Mouse (Mus musculus) erythroblast, embryonic 14.5 days (primary cell): ENCODE results near the gene 4930518I15Rik. TPM values are rescaled to one million over a fixed set of nuclear protein-coding genes. Genes with fewer than 3 reads are reported as not detected.
"Not testable (repeated sequence)": the region's sequence is repeated elsewhere in the genome, so short reads cannot be mapped to it uniquely, and the experiment has no call there.

Experiments used
- H3K27me3 ChIP-seq: 2 replicates; pipeline ENCODE4 v1.6.1; 2012; ENCODE audit warnings: inconsistent platforms; ENCODE audit not compliant: control insufficient read depth
- H3K36me3 ChIP-seq: 2 replicates; pipeline ENCODE4 v1.6.1; 2012; ENCODE audit warnings: mild to moderate bottlenecking, inconsistent platforms; ENCODE audit not compliant: control insufficient read depth
- H3K4me1 ChIP-seq: 2 replicates; pipeline ENCODE4 v1.6.1; 2012; ENCODE audit warnings: inconsistent platforms; ENCODE audit not compliant: control insufficient read depth
- H3K4me3 ChIP-seq: replicated peaks from 2 replicates; pipeline ENCODE3; 2012; ENCODE audit warnings: moderate library complexity, mild to moderate bottlenecking, inconsistent platforms
- H3K9me3 ChIP-seq: 2 replicates; pipeline ENCODE4 v1.6.1; 2012; ENCODE audit warnings: low read length, inconsistent platforms, mixed read lengths; ENCODE audit not compliant: control insufficient read depth
- GATA1 ChIP-seq: IDR thresholded peaks from 2 replicates; pipeline ENCODE4 v1.6.1; 2012; ENCODE audit warnings: low read length, inconsistent platforms, mixed read lengths
- TAL1 ChIP-seq: IDR thresholded peaks from 3 replicates; pipeline ENCODE4 v1.6.1; 2012; ENCODE audit warnings: low read length, inconsistent platforms, mixed read lengths
- polyA plus RNA-seq: library from polyadenylated mRNA; stranded (reverse); fragments of >175 nt; gene quantifications from 2 replicates; pipeline ENCODE4 v1.2.3, GENCODE M21; 2012

4930518I15Rik gene
- polyA plus RNA-seq, result 0.04 TPM in 1 of 2 replicates, not detected in the other

- no peaks in the 10 kb centered on the region for H3K9me3 ChIP-seq
- peaks cover 30% of the 10 kb centered on the region for H3K36me3 ChIP-seq
- H3K4me3 ChIP-seq, result no peak within 1 kb of the TSS
- TF ChIP-seq TAL1 (no peak), GATA1 (no peak)
- no peaks in the 10 kb centered on the region for H3K27me3 ChIP-seq
- peaks cover 13% of the 10 kb centered on the region for H3K4me1 ChIP-seq
These were observed at the start of gene 4930518I15Rik for GRCm38 (mm10) chr2:156857835-156858234. Gene 4930518I15Rik, minus strand, starts transcription at chr2:156857946.

- H3K9me3 ChIP-seq, H3K27me3 ChIP-seq, H3K4me1 ChIP-seq, H3K4me3 ChIP-seq, H3K36me3 ChIP-seq: not testable (repeated sequence)
These were observed 48.2 kb upstream of the 4930518I15Rik start for GRCm38 (mm10) chr2:156905931-156906330.

- Histone ChIP-seq H3K9me3 (no peaks in the 10 kb centered on the region), H3K4me1 (peaks cover 2% of the 10 kb centered on the region; the same call in 1 of the 2 replicates), H3K36me3 (no peaks in the 10 kb centered on the region), H3K27me3 (no peaks in the 10 kb centered on the region), H3K4me3 (no peak overlapping the region)
- TF ChIP-seq TAL1 (no peak), GATA1 (no peak)
These were observed 47.4 kb upstream of the 4930518I15Rik start for GRCm38 (mm10) chr2:156904976-156905717.

GRCm38 (mm10) chr2:156903367-156903766, 45.6 kb upstream of the 4930518I15Rik start:
- H3K4me1 ChIP-seq, result peaks cover 15% of the 10 kb centered on the region
- H3K4me3 ChIP-seq, result no peak overlapping the region
- TF ChIP-seq GATA1, result no peak
- no peak for TF ChIP-seq TAL1
- H3K36me3 ChIP-seq, result no peaks in the 10 kb centered on the region
- H3K9me3 ChIP-seq, result no peaks in the 10 kb centered on the region
- H3K27me3 ChIP-seq, result no peaks in the 10 kb centered on the region

- not testable (repeated sequence) for H3K9me3 ChIP-seq, H3K36me3 ChIP-seq, H3K4me3 ChIP-seq, H3K27me3 ChIP-seq
- peaks cover 24% of the 10 kb centered on the region for H3K4me1 ChIP-seq
These were observed 44.7 kb upstream of the 4930518I15Rik start for GRCm38 (mm10) chr2:156902411-156902810.

GRCm38 (mm10) chr2:156901883-156902282, 44.1 kb upstream of the 4930518I15Rik start:
- TF ChIP-seq TAL1 (no peak), GATA1 (no peak)
- Histone ChIP-seq H3K36me3 (no peaks in the 10 kb centered on the region), H3K27me3 (peaks cover 2% of the 10 kb centered on the region; the same call in 1 of the 2 replicates), H3K4me3 (no peak overlapping the region), H3K9me3 (no peaks in the 10 kb centered on the region), H3K4me1 (peaks cover 27% of the 10 kb centered on the region)

GRCm38 (mm10) chr2:156901344-156901743, 43.6 kb upstream of the 4930518I15Rik start:
- H3K27me3 ChIP-seq, result peaks cover 2% of the 10 kb centered on the region; the same call in 1 of the 2 replicates
- no peaks in the 10 kb centered on the region for H3K36me3 ChIP-seq
- TF ChIP-seq TAL1 (no peak), GATA1 (no peak)
- H3K9me3 ChIP-seq, result no peaks in the 10 kb centered on the region
- H3K4me3 ChIP-seq, result no peak overlapping the region
- H3K4me1 ChIP-seq, result peaks cover 32% of the 10 kb centered on the region

- no peaks in the 10 kb centered on the region for H3K36me3 ChIP-seq
- H3K4me3 ChIP-seq, result no peak overlapping the region
- TF ChIP-seq TAL1 (no peak), GATA1 (no peak; the same call in 1 of the 2 replicates)
- H3K27me3 ChIP-seq, result peaks cover 2% of the 10 kb centered on the region; the same call in 1 of the 2 replicates
- peaks cover 41% of the 10 kb centered on the region for H3K4me1 ChIP-seq
- no peaks in the 10 kb centered on the region for H3K9me3 ChIP-seq
These were observed 41.4 kb upstream of the 4930518I15Rik start for GRCm38 (mm10) chr2:156899184-156899583.

GRCm38 (mm10) chr2:156898374-156898773, 40.6 kb upstream of the 4930518I15Rik start:
- TF ChIP-seq TAL1 (no peak), GATA1 (no peak)
- Histone ChIP-seq H3K4me3 (no peak overlapping the region), H3K9me3 (no peaks in the 10 kb centered on the region), H3K4me1 (peaks cover 43% of the 10 kb centered on the region), H3K36me3 (no peaks in the 10 kb centered on the region), H3K27me3 (peaks cover 2% of the 10 kb centered on the region; the same call in 1 of the 2 replicates)
